Mouse (Mus musculus) stomach, embryonic 14.5 days (tissue): ENCODE data around the gene Dbr1. TPM values are rescaled to one million over a fixed set of nuclear protein-coding genes. Genes with fewer than 3 reads are reported as not detected.
"Not testable (repeated sequence)": the region's sequence is repeated elsewhere in the genome, so short reads cannot be mapped to it uniquely, and the experiment has no call there.

Experiments used
- ATAC-seq: fragments of 200-750 bp; cut with Nextera tagmentation; 2 replicates; pipeline ENCODE4 v1.8.0; 2017; ENCODE audit warnings: low read depth, moderate TSS enrichment; ENCODE audit not compliant: insufficient number of reproducible peaks, insufficient read depth, low FRiP score
- H3K27ac ChIP-seq: fragments of 300-500 bp; sonication (generic); 2 replicates; pipeline ENCODE4 v1.5.1; 2014; ENCODE audit warnings: mild to moderate bottlenecking, low read length, moderate library complexity, mixed read lengths
- H3K27me3 ChIP-seq: fragments of 300-500 bp; sonication (generic); 2 replicates; pipeline ENCODE4 v1.6.1; 2014; ENCODE audit warnings: low read length, control low read depth, mixed read lengths; ENCODE audit not compliant: control insufficient read depth, insufficient read depth
- H3K36me3 ChIP-seq: fragments of 300-500 bp; sonication (generic); 2 replicates; pipeline ENCODE4 v1.6.1; 2014; ENCODE audit warnings: mild to moderate bottlenecking, control low read depth, low read length, moderate library complexity, mixed read lengths; ENCODE audit not compliant: control insufficient read depth, insufficient read depth
- H3K4me1 ChIP-seq: fragments of 300-500 bp; sonication (generic); 2 replicates; pipeline ENCODE4 v1.6.1; 2014; ENCODE audit warnings: low read length, control low read depth, mixed read lengths; ENCODE audit not compliant: control insufficient read depth, insufficient read depth
- H3K4me2 ChIP-seq: fragments of 300-500 bp; sonication (generic); replicated peaks from 2 replicates; pipeline ENCODE4 v1.6.1; 2014; ENCODE audit warnings: low read depth, low read length, control low read depth
- H3K4me3 ChIP-seq: fragments of 300-500 bp; sonication (generic); 2 replicates; pipeline ENCODE4 v1.5.1; 2014; ENCODE audit warnings: low read depth, low read length, control low read depth
- H3K9ac ChIP-seq: fragments of 300-500 bp; sonication (generic); replicated peaks from 2 replicates; pipeline ENCODE4 v1.6.1; 2014; ENCODE audit warnings: low read depth, mild to moderate bottlenecking, control low read depth, low read length, moderate library complexity, mixed read lengths
- H3K9me3 ChIP-seq: fragments of 300-500 bp; sonication (generic); 2 replicates; pipeline ENCODE4 v1.6.1; 2016; ENCODE audit warnings: low read depth, low read length, control low read depth; ENCODE audit not compliant: control insufficient read depth
- WGBS: fragments of 180-500 bp; shearing (Covaris S2); extraction: QIAGEN DNeasy Blood & Tissue Kit; methylation state at CpG from one replicate; pipeline ENCODE4 v1.1.7; 2014; 5-methylcytosine and 5-hydroxymethylcytosine counted together
- polyA plus RNA-seq: library from polyadenylated mRNA; unstranded; fragments of >200 nt; fragmentation: Nextera tagmentation; extraction: Ambion mirVana; gene quantifications from 2 replicates; pipeline ENCODE4 v1.2.1, GENCODE M21; 2014

The Dbr1 gene
- polyA plus RNA-seq, 1 experiment from 2014 or later: 26.1 TPM

DNA sequence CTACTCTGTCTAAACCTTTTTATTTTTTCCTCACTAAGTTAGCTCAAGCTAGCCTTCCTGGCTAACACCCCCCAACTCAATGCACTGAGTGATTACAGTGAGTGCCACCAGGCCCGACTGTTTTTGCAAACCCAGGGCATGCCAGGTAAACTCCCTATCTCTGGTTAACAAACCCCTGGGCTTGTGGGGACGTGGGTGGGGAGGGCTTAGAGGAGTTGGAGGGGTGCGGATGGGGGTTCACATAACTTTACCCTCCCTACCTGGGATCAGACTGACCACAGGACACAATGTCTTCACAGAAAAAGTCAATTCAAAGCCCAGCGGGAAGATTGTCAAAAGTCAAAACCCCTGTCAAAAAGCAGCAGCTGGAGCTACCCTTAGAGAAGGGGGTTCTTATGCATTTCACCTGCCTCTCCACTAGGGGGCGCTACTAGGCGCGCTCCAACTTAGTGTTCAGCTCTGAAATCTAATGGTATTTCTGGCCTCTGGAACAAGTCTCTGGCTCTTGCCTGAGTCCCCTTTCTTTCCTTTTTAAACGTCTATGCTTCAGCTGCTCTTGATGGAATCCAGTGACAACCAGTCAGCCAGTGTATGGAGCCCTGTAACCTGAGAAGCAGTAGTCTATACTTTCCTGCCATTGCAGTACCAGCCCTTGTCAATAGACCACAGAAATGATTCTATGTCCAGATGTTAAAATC lies 12.1 kb downstream of the Dbr1 start:
- 27% methylated on average over 8 of the region's 8 CpGs for WGBS
- Histone ChIP-seq H3K9ac (no peak overlapping the region), H3K4me2 (no peak overlapping the region), H3K4me1 (no peaks in the 10 kb centered on the region), H3K9me3 (no peaks in the 10 kb centered on the region), H3K27me3 (no peaks in the 10 kb centered on the region), H3K4me3 (no peak overlapping the region), H3K36me3 (peaks cover 12% of the 10 kb centered on the region), H3K27ac (no peak overlapping the region)
- ATAC-seq: peak; percentile 23; the same call in 1 of the 2 replicates

DNA sequence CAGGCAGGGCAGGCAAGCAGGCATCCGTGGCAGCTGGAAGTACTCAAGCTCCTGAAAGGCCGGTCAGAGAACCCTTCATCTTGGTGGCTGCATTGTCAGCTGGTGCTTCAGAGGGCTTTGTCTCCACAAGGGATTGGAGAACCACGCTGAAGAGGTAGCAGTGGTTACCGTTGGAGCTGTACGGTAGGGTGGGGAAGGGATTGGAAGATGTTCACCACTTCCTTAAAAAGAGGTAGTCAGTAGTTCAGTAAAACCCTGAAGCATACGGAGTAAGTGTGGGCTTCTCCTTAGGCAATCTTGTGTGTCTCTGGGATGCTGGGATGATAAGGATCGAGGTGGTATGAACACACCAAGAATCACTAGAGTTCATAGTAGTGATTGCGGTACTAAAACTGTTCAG lies 15.5 kb downstream of the Dbr1 start:
- no peak for ATAC-seq
- H3K9ac ChIP-seq: no peak overlapping the region
- no peak overlapping the region for H3K4me3 ChIP-seq
- 72% methylated on average over 8 of the region's 8 CpGs for WGBS
- H3K4me1 ChIP-seq: no peaks in the 10 kb centered on the region
- no peak overlapping the region for H3K27ac ChIP-seq
- no peak overlapping the region for H3K4me2 ChIP-seq
- no peaks in the 10 kb centered on the region for H3K27me3 ChIP-seq
- no peaks in the 10 kb centered on the region for H3K9me3 ChIP-seq
- no peaks in the 10 kb centered on the region for H3K36me3 ChIP-seq

DNA sequence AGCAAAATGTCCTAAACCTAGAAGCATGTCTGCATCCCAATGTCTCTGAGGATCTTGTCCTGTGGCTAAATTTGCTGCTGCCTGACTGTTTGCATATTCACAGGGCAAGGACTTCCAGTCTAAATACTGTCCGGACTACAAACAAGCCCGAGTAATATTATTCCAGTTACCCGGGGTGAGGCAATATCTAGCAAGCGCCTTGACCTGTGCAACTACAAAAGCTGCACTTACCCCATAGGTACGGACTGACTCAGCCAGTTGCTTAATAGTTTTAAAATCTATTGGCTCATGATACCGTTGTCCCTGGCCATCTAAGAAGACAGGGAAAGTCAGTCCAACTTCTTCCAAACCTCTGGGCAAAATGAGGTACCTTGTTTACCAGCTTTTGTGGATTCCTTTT lies 23.5 kb downstream of the Dbr1 start:
- H3K27ac ChIP-seq, H3K36me3 ChIP-seq, H3K27me3 ChIP-seq, H3K9me3 ChIP-seq, ATAC-seq, H3K4me1 ChIP-seq, H3K4me2 ChIP-seq, H3K4me3 ChIP-seq, H3K9ac ChIP-seq: not testable (repeated sequence)
- WGBS: 90% methylated on average over 6 of the region's 6 CpGs

DNA sequence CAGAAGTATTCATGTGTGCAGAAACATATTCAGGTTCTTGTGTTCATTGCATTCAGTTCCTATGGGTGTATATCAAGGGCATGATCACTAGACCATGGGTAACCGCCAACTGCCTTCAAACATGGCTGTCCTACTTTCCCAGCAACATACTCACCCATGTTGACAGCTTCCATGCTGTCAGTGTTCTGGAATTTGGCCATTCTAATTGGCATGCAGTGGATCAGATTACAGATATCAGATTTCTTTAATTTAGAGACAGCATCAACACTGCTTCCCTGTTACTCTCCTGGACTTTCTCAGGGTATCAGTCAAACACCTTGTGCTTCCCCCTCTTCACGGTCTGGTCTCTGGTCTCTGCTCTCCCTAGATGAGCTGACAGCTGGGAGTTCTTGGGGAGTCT lies 28.0 kb downstream of the Dbr1 start:
- H3K9ac ChIP-seq: no peak overlapping the region
- H3K4me3 ChIP-seq: no peak overlapping the region
- no peaks in the 10 kb centered on the region for H3K27me3 ChIP-seq
- no peaks in the 10 kb centered on the region for H3K9me3 ChIP-seq
- 64% methylated on average over 2 of the region's 2 CpGs for WGBS
- no peak overlapping the region for H3K27ac ChIP-seq
- no peak for ATAC-seq
- H3K4me2 ChIP-seq: no peak overlapping the region
- H3K36me3 ChIP-seq: no peaks in the 10 kb centered on the region
- no peaks in the 10 kb centered on the region for H3K4me1 ChIP-seq

DNA sequence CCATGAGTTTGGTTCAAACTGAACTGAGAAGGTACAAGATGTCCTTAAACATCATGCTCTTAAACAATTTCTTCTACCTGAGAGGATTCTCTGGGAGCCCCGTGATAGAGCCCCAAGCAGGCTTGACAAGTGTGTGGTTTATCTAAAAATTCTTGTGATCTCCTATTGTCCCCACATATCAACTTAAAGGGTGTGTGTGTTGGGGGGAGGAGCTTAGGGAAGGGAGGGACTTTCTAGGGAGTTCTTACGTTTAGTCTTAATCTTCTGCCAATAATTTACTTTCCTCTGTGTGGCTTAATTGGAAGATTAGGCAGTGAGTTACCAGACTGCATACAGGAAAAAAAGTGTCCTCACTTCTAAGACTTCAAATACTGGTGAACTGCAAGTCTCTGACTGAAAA lies 36.6 kb downstream of the Dbr1 start, which contains the start of gene A4gnt:
A4gnt (plus strand) TSS at position 301 of the 400 bp plus-strand sequence.
- Histone ChIP-seq H3K4me1 (no peaks in the 10 kb centered on the region), H3K27me3 (no peaks in the 10 kb centered on the region), H3K4me2 (no peak within 1 kb of the TSS), H3K9ac (no peak within 1 kb of the TSS), H3K36me3 (no peaks in the 10 kb centered on the region), H3K4me3 (no peak within 1 kb of the TSS), H3K9me3 (no peaks in the 10 kb centered on the region), H3K27ac (no peak within 1 kb of the TSS)
- no peak for ATAC-seq
- WGBS: 41% methylated on average over 2 of the region's 2 CpGs

DNA sequence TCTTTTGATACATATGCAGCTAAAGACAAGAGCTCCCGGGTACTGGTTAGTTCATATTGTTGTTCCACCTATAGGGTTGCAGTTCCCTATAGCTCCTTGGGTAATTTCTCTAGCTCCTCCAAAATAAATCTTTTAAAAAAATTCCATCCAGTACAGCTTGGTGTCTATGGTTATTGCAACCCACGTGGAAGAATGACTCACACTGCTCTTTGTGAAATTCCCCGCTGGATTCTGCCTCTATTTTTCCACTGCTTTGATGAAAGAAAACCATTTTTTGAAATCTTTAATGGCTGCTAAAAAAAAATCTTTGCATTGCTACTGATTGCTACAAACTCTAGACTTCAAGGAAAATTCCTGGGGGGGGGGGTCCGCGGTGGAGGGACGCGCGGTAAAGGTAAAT lies 44.1 kb downstream of the Dbr1 start:
- Histone ChIP-seq H3K27me3 (no peaks in the 10 kb centered on the region), H3K27ac (no peak overlapping the region), H3K36me3 (no peaks in the 10 kb centered on the region), H3K4me3 (no peak overlapping the region), H3K4me1 (no peaks in the 10 kb centered on the region), H3K9ac (no peak overlapping the region), H3K4me2 (no peak overlapping the region), H3K9me3 (no peaks in the 10 kb centered on the region)
- 90% methylated on average over 7 of the region's 8 CpGs for WGBS
- no peak for ATAC-seq

DNA sequence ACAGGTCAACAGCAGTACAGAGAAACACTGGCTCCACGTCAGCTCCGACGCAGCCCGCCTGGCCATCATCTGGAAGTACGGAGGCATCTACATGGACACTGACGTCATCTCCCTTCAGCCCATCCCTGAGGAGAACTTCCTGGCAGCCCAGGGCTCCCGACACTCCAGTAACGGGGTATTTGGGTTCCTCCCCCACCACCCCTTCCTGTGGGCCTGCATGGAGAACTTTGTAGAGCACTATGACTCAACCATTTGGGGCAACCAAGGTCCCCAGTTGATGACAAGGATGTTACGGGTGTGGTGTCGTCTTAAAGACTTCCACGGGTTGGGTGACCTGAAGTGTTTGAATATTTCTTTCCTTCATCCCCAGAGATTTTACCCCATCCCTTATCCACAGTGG lies 44.6 kb downstream of the Dbr1 start:
- H3K4me2 ChIP-seq: no peak overlapping the region
- no peak for ATAC-seq
- WGBS: 87% methylated on average over 11 of the region's 11 CpGs

DNA sequence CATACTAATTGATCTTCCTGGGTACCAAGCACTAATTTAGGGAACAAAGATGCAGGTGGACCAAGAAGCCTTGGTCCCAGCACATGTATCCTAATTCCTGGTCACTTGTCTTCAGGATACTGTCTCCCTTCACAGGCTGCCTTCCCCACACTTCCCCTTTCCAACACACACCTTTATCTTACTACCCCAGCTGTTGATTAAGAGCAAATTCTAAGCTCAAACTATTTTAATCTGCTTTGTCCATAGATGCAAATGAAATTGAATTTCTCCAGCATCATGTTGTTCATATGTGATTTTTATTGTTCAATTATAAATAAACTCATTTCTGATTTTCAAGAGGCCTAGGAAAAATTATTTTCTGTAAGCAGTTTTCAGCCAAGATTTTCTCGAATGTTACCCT lies 46.4 kb downstream of the Dbr1 start:
- ATAC-seq: no peak
- 88% methylated on average over 1 of the region's 1 CpGs for WGBS

More for the DNA sequence above, 44.6 kb downstream of the Dbr1 start:
- H3K9me3 ChIP-seq: no peaks in the 10 kb centered on the region
- H3K27me3 ChIP-seq: no peaks in the 10 kb centered on the region
- no peak overlapping the region for H3K9ac ChIP-seq
- no peak overlapping the region for H3K4me3 ChIP-seq
- H3K4me1 ChIP-seq: no peaks in the 10 kb centered on the region
- no peak overlapping the region for H3K27ac ChIP-seq
- no peaks in the 10 kb centered on the region for H3K36me3 ChIP-seq

DNA sequence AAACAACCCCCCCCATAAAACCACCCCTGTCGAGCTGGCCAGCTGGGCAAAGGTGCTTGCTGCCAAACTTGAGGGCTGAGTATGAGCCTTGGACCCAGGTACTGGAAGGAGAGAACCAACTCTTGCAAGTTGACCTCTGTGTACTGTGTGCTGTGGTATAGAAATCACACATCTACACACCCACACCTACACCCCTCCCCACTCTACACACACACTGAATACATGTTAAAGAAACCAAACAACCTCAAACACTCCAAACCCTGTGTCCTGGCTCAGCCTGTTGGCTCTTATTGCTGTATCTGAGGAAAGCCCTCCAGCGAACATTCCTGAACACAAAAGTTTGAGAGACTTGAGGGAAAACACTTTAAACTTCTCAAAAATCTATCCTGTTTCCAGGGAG lies 47.4 kb downstream of the Dbr1 start:
- H3K4me2 ChIP-seq: no peak overlapping the region

More for the DNA sequence above, 46.4 kb downstream of the Dbr1 start:
- Histone ChIP-seq H3K9me3 (no peaks in the 10 kb centered on the region), H3K36me3 (no peaks in the 10 kb centered on the region), H3K4me2 (no peak overlapping the region), H3K27me3 (no peaks in the 10 kb centered on the region), H3K4me1 (no peaks in the 10 kb centered on the region), H3K9ac (no peak overlapping the region), H3K4me3 (no peak overlapping the region), H3K27ac (no peak overlapping the region)

More for the DNA sequence above, 47.4 kb downstream of the Dbr1 start:
- H3K9ac ChIP-seq: no peak overlapping the region
- H3K4me3 ChIP-seq: no peak overlapping the region
- no peaks in the 10 kb centered on the region for H3K27me3 ChIP-seq
- ATAC-seq: no peak
- H3K9me3 ChIP-seq: no peaks in the 10 kb centered on the region
- 41% methylated on average over 2 of the region's 2 CpGs for WGBS
- no peaks in the 10 kb centered on the region for H3K36me3 ChIP-seq
- H3K27ac ChIP-seq: no peak overlapping the region
- no peaks in the 10 kb centered on the region for H3K4me1 ChIP-seq
